In genomic region chr1:50927077-50927611, GRCm38 (mm10) we compare ENCODE assay signal across 8 mouse cellular contexts. TPM values are rescaled to one million over a fixed set of nuclear protein-coding genes. Genes with fewer than 3 reads are reported as not detected.
A peak's percentile ranks its signal among the peaks of the same experiment; 100 is the strongest.
DNase-seq lines count a peak whose midpoint lies in the region; ATAC-seq lines count a peak whose summit lies in the region.

No protein-coding gene starts in this region.

- peak; percentile 97 for ATAC-seq in intestine, embryonic 14.5 days (replicated peaks; ENCODE audit: low FRiP score, low TSS enrichment, low read depth)

- H3K4me2 ChIP-seq in intestine, embryonic 14.5 days (ENCODE audit: low read length): peak overlapping the region; percentile 96

- no peaks in the 10 kb centered on the region for H3K9me3 ChIP-seq in intestine, embryonic 14.5 days (ENCODE audit: control insufficient read depth, low read length)

- 0 out of 2 replicates have a peak overlapping the region, but pooled peaks have one; percentile 18 for H3K27ac ChIP-seq in intestine, embryonic 14.5 days (ENCODE audit: low read depth)

- peak overlapping the region; percentile 38 for H3K9ac ChIP-seq in intestine, embryonic 14.5 days (ENCODE audit: low read length)

- H3K27me3 ChIP-seq in intestine, embryonic 14.5 days (replicated peaks; ENCODE audit: control insufficient read depth, insufficient read depth, low read length): peaks cover 39% of the 10 kb centered on the region

- whole genome bisulfite sequencing in intestine, embryonic 14.5 days: 0% methylated on average over 36 of the region's 37 CpGs

- peaks cover 3% of the 10 kb centered on the region; the same call in 1 of the 2 replicates for H3K4me1 ChIP-seq in intestine, embryonic 14.5 days (replicated peaks; ENCODE audit: control insufficient read depth, insufficient read depth, low read length)

- H3K36me3 ChIP-seq in intestine, embryonic 14.5 days (ENCODE audit: control insufficient read depth, insufficient read depth, low read length): no peaks in the 10 kb centered on the region

- peak overlapping the region; percentile 55 for H3K4me3 ChIP-seq in intestine, embryonic 14.5 days (ENCODE audit: low read depth, low read length)

- intact Hi-C loops in gastrocnemius, postnatal 36 days (cut with DNase I): no loop called here

- DNase-seq in adrenal gland, adult 2 months: peak; percentile 81
- peak; percentile 79 for DNase-seq in embryo, embryonic 11.5 days (ENCODE audit: low read depth, low spot score)
- DNase-seq in gastrocnemius, postnatal 36 days: peak; percentile 74 to 87
- DNase-seq in intestine, embryonic 14.5 days (ENCODE audit: low spot score): peak; percentile 90
- peak; percentile 94 to 98 for DNase-seq in left cerebral cortex, adult 8-10 months (ENCODE audit: low spot score in 2 of 2)
- DNase-seq in lung, postnatal 4 days: peak; percentile 77 to 82
- DNase-seq in right cerebral cortex, adult 2 months (ENCODE audit: low spot score in 2 of 2): peak; percentile 94 to 99
- peak; percentile 76 for DNase-seq in yolk sac, embryonic 10.5 days (ENCODE audit: low spot score)

RNA-seq across cellular contexts. Expression of gene Tmeff2, which starts 26.7 kb away (rescaled TPM):
- total RNA-seq in adrenal gland, adult 2 months (2021): 1 to 10 TPM; 6.0 to 8.7 TPM
- polyA plus RNA-seq in adrenal gland, adult 2 months (2012; rRNA removed): 8.1 and 9.7 TPM in 2 replicates
- total RNA-seq in gastrocnemius, postnatal 36 days (2021): 1 to 10 TPM; 1.0 to 1.1 TPM
- polyA plus RNA-seq in intestine, embryonic 14.5 days (2014; fragmentation: Nextera tagmentation; extraction: Ambion mirVana): 20.7 and 21.6 TPM in 2 replicates
- 10 to 100 TPM; 45.6 to 51.2 (median 48.4) TPM for total RNA-seq in left cerebral cortex, adult 8-10 months (2022)

Comparison
In these comparisons a context has a peak if more than half of its experiments do, and no peak if none do; other contexts are left out.
1. Peak in every context shown above with its lines: DNase-seq, ATAC-seq, H3K4me3 ChIP-seq and H3K27ac ChIP-seq.
2. RNA of gene Tmeff2, which starts 26.7 kb away (total RNA-seq): 45.6 to 51.2 TPM in left cerebral cortex, adult 8-10 months; 6.0 to 8.7 TPM in adrenal gland, adult 2 months and 1.0 to 1.1 TPM in gastrocnemius, postnatal 36 days; every median in the first group is over 4 times any median in the second.